Mouse (Mus musculus) spleen, adult 2 months (tissue): ENCODE results near the gene Camk2b. TPM values are rescaled to one million over a fixed set of nuclear protein-coding genes. Genes with fewer than 3 reads are reported as not detected.
"Not testable (repeated sequence)": the region's sequence is repeated elsewhere in the genome, so short reads cannot be mapped to it uniquely, and the experiment has no call there.

Source experiments
- DNase-seq, 2 experiments: peaks; one replicate each; pipeline versions ENCODE4 v3.0.0 to v3.0.0-alpha.2; 2012 to 2021; ENCODE audit warnings: low spot score in 2 of 2, low read depth in 1 of 2
- H3K27ac ChIP-seq: fragments of 200-500 bp; 2 replicates; pipeline ENCODE4 v1.5.1; 2012; ENCODE audit warnings: low read length, inconsistent platforms; ENCODE audit not compliant: insufficient read depth
- H3K27me3 ChIP-seq: fragments of 200-500 bp; 2 replicates; pipeline ENCODE4 v1.6.1; 2012; ENCODE audit warnings: mild to moderate bottlenecking, moderate library complexity, low read length, inconsistent platforms; ENCODE audit not compliant: control insufficient read depth, insufficient read depth
- H3K36me3 ChIP-seq: fragments of 200-500 bp; 2 replicates; pipeline ENCODE4 v1.6.1; 2012; ENCODE audit warnings: mild to moderate bottlenecking, low read length, inconsistent platforms; ENCODE audit not compliant: control insufficient read depth, insufficient read depth
- H3K4me1 ChIP-seq: fragments of 200-500 bp; 2 replicates; pipeline ENCODE4 v1.6.1; 2011; ENCODE audit warnings: inconsistent platforms; ENCODE audit not compliant: control insufficient read depth, insufficient read depth, insufficient read length
- H3K4me3 ChIP-seq: fragments of 200-500 bp; 2 replicates; pipeline ENCODE4 v1.5.1; 2011; ENCODE audit warnings: mild to moderate bottlenecking, inconsistent platforms; ENCODE audit not compliant: insufficient read depth, insufficient read length; ENCODE audit errors: extremely low read depth
- CTCF ChIP-seq: fragments of 200-500 bp; IDR thresholded peaks from 2 replicates; pipeline ENCODE4 v1.5.1; 2011; ENCODE audit warnings: mild to moderate bottlenecking, inconsistent platforms; ENCODE audit not compliant: insufficient read depth, insufficient read length, insufficient replicate concordance; ENCODE audit errors: extremely low read depth
- POLR2A ChIP-seq: fragments of 200-500 bp; IDR thresholded peaks from 2 replicates; pipeline ENCODE4 v1.6.1; 2011; ENCODE audit warnings: low read depth, low read length, inconsistent platforms
- WGBS: fragments of 180-500 bp; shearing (Covaris S2); methylation state at CpG from one replicate; pipeline ENCODE4 v1.1.7; 2018; 5-methylcytosine and 5-hydroxymethylcytosine counted together
- polyA plus RNA-seq: library from polyadenylated mRNA; depleted of rRNA; stranded (reverse); fragments of >200 nt; gene quantifications from 2 replicates; pipeline ENCODE4 v1.2.3, GENCODE M21; 2012

Gene Camk2b
- polyA plus RNA-seq, 1 experiment: 7.8 TPM

GRCm38 (mm10) chr11:5947796-5948195, 118.4 kb downstream of the Camk2b start:
- no peak for DNase-seq
- Histone ChIP-seq H3K4me1 (peaks cover 9% of the 10 kb centered on the region; the same call in 1 of the 2 replicates), H3K4me3 (no peak overlapping the region), H3K27me3 (no peaks in the 10 kb centered on the region), H3K36me3 (no peaks in the 10 kb centered on the region), H3K27ac (no peak overlapping the region)
- TF ChIP-seq CTCF: no peak
- no peak for TF ChIP-seq POLR2A
- WGBS: 88% methylated on average over 4 of the region's 4 CpGs

GRCm38 (mm10) chr11:5945096-5945495, 121.1 kb downstream of the Camk2b start:
- no peak for DNase-seq
- no peaks in the 10 kb centered on the region for H3K27me3 ChIP-seq
- no peak overlapping the region for H3K27ac ChIP-seq
- no peaks in the 10 kb centered on the region for H3K36me3 ChIP-seq
- peaks cover 7% of the 10 kb centered on the region; the same call in 1 of the 2 replicates for H3K4me1 ChIP-seq
- no peak overlapping the region for H3K4me3 ChIP-seq
- WGBS: 48% methylated on average over 2 of the region's 2 CpGs
- no peak for TF ChIP-seq POLR2A
- no peak for TF ChIP-seq CTCF

- no peaks in the 10 kb centered on the region for H3K36me3 ChIP-seq
- H3K27ac ChIP-seq: no peak overlapping the region
- TF ChIP-seq CTCF (no peak), POLR2A (no peak)
- H3K4me3 ChIP-seq: no peak overlapping the region
- DNase-seq: no peak
- H3K27me3 ChIP-seq: no peaks in the 10 kb centered on the region
- 94% methylated on average over 6 of the region's 6 CpGs for WGBS
- no peaks in the 10 kb centered on the region for H3K4me1 ChIP-seq
Observed at GRCm38 (mm10) chr11:5942966-5943365, 123.2 kb downstream of the Camk2b start.

- not testable (repeated sequence) for H3K4me3 ChIP-seq, DNase-seq, H3K27ac ChIP-seq, H3K36me3 ChIP-seq, H3K4me1 ChIP-seq, H3K27me3 ChIP-seq
- 95% methylated on average over 11 of the region's 11 CpGs for WGBS
Observed at GRCm38 (mm10) chr11:5934531-5934930, 131.6 kb downstream of the Camk2b start.

GRCm38 (mm10) chr11:5931947-5932346, 134.2 kb downstream of the Camk2b start:
- peak in 1 of 2 experiments; percentile 9 for DNase-seq
- not testable (repeated sequence) for H3K27me3 ChIP-seq

GRCm38 (mm10) chr11:5930578-5930977, 135.6 kb downstream of the Camk2b start:
- WGBS: 33% methylated on average over 1 of the region's 1 CpGs
- Histone ChIP-seq H3K4me3 (no peak overlapping the region), H3K36me3 (no peaks in the 10 kb centered on the region), H3K4me1 (no peaks in the 10 kb centered on the region; the same call in 1 of the 2 replicates), H3K27ac (no peak overlapping the region), H3K27me3 (no peaks in the 10 kb centered on the region)
- TF ChIP-seq POLR2A: no peak
- TF ChIP-seq CTCF: no peak
- DNase-seq: no peak

More at GRCm38 (mm10) chr11:5931947-5932346, 134.2 kb downstream of the Camk2b start:
- H3K4me1 ChIP-seq, H3K4me3 ChIP-seq, H3K36me3 ChIP-seq, H3K27ac ChIP-seq: not testable (repeated sequence)
- 92% methylated on average over 6 of the region's 6 CpGs for WGBS

- no peak overlapping the region for H3K27ac ChIP-seq
- 81% methylated on average over 3 of the region's 3 CpGs for WGBS
- H3K36me3 ChIP-seq: no peaks in the 10 kb centered on the region
- H3K4me1 ChIP-seq: no peaks in the 10 kb centered on the region; the same call in 1 of the 2 replicates
- DNase-seq: no peak
- no peak for TF ChIP-seq CTCF
- TF ChIP-seq POLR2A: no peak
- no peak overlapping the region for H3K4me3 ChIP-seq
- no peaks in the 10 kb centered on the region for H3K27me3 ChIP-seq
Observed at GRCm38 (mm10) chr11:5926696-5927220, 139.4 kb downstream of the Camk2b start.

GRCm38 (mm10) chr11:5924699-5925098, 141.5 kb downstream of the Camk2b start:
- no peak overlapping the region for H3K27ac ChIP-seq

More at GRCm38 (mm10) chr11:5924699-5925098, 141.5 kb downstream of the Camk2b start:
- Histone ChIP-seq H3K36me3 (no peaks in the 10 kb centered on the region), H3K27me3 (no peaks in the 10 kb centered on the region), H3K4me3 (no peak overlapping the region), H3K4me1 (no peaks in the 10 kb centered on the region)
- no peak for DNase-seq
- TF ChIP-seq CTCF (no peak), POLR2A (no peak)
- WGBS: 84% methylated on average over 8 of the region's 8 CpGs
